In the genomic region with DNA sequence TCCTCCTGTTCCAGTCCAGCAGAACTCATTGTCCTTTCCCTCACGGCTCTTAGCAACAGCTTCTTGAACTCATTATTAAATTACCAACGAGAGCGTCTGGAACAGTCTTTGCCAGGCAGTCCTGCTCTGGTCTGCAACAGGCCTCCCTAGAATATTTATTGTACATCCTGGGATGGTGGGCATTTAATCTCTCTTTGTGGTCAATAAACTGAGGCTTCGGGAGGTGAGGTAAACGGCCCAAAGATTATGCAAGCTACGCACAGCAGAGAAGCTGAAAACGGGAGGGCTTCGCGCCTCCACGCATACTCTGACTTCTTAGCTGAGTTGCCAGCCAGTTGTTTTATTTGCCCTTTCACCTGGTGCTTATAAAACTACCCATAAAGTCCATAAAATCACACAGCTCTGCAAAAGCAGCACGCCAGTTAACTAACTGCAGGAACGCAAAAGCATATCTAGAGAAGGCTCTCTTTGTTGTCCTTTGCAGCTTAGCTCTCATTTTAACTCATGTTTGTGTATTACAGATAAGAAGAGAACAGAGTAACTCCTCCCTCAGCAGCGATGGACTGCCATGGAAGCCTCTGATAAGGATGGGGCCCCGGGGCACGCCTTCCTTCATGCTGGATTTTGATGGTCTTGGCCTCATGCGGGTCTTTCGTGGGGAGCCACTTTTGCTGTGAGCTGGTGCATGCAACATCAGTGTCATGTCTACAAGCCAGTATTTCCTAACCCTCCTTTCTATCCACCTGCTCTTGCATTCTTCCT, we compare ENCODE assay signal across 14 mouse cellular contexts. TPM values are rescaled to one million over a fixed set of nuclear protein-coding genes. Genes with fewer than 3 reads are reported as not detected.
DNase-seq lines count a peak whose midpoint lies in the region; ATAC-seq and TF ChIP-seq lines count a peak whose summit lies in the region.
"Had no signal": no experiment of that assay in that cellular context is flagged by ENCODE, and none has a peak within 500 bp of the region (broad histone marks: within the 10 kb centered on the region; RNA-seq: fewer than 3 reads in every experiment).

No protein-coding gene starts in this region.

- no peak for TF ChIP-seq POLR2A in bone marrow, adult 2 months (IDR thresholded peaks at IDR 0.05; ENCODE audit: borderline replicate concordance, control insufficient read depth, low read depth, low read length)

- H3K27me3 ChIP-seq in heart, embryonic 13.5 days (replicated peaks): no peaks in the 10 kb centered on the region
- no peaks in the 10 kb centered on the region for H3K27me3 ChIP-seq in intestine, embryonic 16.5 days (replicated peaks; ENCODE audit: control insufficient read depth, insufficient read depth, low read length)
- H3K27me3 ChIP-seq in liver, embryonic 16.5 days (ENCODE audit: control insufficient read depth, insufficient read depth, low read depth, low read length): no peaks in the 10 kb centered on the region
- H3K27me3 ChIP-seq: hindbrain, embryonic 15.5 days had no signal

- 42% methylated on average over 17 of the region's 17 CpGs for WGBS in heart, embryonic 13.5 days
- WGBS in bone marrow, adult 2 months: 46% methylated on average over 17 of the region's 17 CpGs
- 43% methylated on average over 17 of the region's 17 CpGs for WGBS in intestine, embryonic 16.5 days
- 11% methylated on average over 17 of the region's 17 CpGs for WGBS in liver, embryonic 16.5 days (ENCODE audit: insufficient replicate concordance)

- H3K27ac ChIP-seq in heart, embryonic 13.5 days (replicated peaks): peak overlapping the region; percentile 61
- H3K27ac ChIP-seq in bone marrow, adult 2 months (ENCODE audit: control insufficient read depth, insufficient read depth, low read depth, low read length, poor library complexity): peak overlapping the region; percentile 47
- no peak overlapping the region for H3K27ac ChIP-seq in intestine, embryonic 16.5 days (ENCODE audit: low read length)
- H3K27ac ChIP-seq in liver, embryonic 16.5 days (ENCODE audit: low read length): peak overlapping the region; percentile 91
- H3K27ac ChIP-seq: hindbrain, embryonic 15.5 days had no signal

- H3K9ac ChIP-seq in heart, embryonic 13.5 days: peak overlapping the region; percentile 30; the same call in 1 of the 2 replicates
- no peak overlapping the region for H3K9ac ChIP-seq in intestine, embryonic 16.5 days (ENCODE audit: low read depth, low read length)
- peak overlapping the region; percentile 53 for H3K9ac ChIP-seq in liver, embryonic 16.5 days (ENCODE audit: low read depth, low read length)
- H3K9ac ChIP-seq: hindbrain, embryonic 15.5 days had no signal

- H3K9me3 ChIP-seq in heart, embryonic 13.5 days: no peaks in the 10 kb centered on the region
- no peaks in the 10 kb centered on the region for H3K9me3 ChIP-seq in intestine, embryonic 16.5 days (ENCODE audit: control insufficient read depth, low read length)
- no peaks in the 10 kb centered on the region for H3K9me3 ChIP-seq in liver, embryonic 16.5 days (replicated peaks; ENCODE audit: control insufficient read depth, low read length)
- H3K9me3 ChIP-seq: hindbrain, embryonic 15.5 days had no signal

- H3K4me3 ChIP-seq in heart, embryonic 13.5 days: no peak overlapping the region
- H3K4me3 ChIP-seq in bone marrow, adult 2 months (replicated peaks; ENCODE audit: control insufficient read depth, low read depth, low read length): no peak overlapping the region
- no peak overlapping the region for H3K4me3 ChIP-seq in intestine, embryonic 16.5 days (ENCODE audit: low read length)
- H3K4me3 ChIP-seq in liver, embryonic 16.5 days (ENCODE audit: low read depth, low read length): peak overlapping the region; percentile 29
- H3K4me3 ChIP-seq: hindbrain, embryonic 15.5 days had no signal

- DNase-seq in heart, adult 11 months: no peak
- DNase-seq in layer of hippocampus, postnatal 25 days (ENCODE audit: extremely low spot score in 1 of 2, low spot score in 1 of 2): no peak
- no peak for DNase-seq in urinary bladder, postnatal 25 days (ENCODE audit: low spot score)
- DNase-seq in gastrocnemius, adult 8-10 months (ENCODE audit: low spot score in 2 of 2): no peak
- DNase-seq: adrenal gland, postnatal 10 days; cerebellum, adult 18-20 months; kidney, postnatal 25 days; lung, postnatal 4 days had no signal

- no peaks in the 10 kb centered on the region for H3K36me3 ChIP-seq in heart, embryonic 13.5 days
- no peaks in the 10 kb centered on the region for H3K36me3 ChIP-seq in intestine, embryonic 16.5 days (ENCODE audit: control insufficient read depth, insufficient read depth, low read length)
- no peaks in the 10 kb centered on the region for H3K36me3 ChIP-seq in liver, embryonic 16.5 days (ENCODE audit: control insufficient read depth, insufficient read depth)
- H3K36me3 ChIP-seq: hindbrain, embryonic 15.5 days had no signal

- H3K4me2 ChIP-seq in heart, embryonic 13.5 days: peak overlapping the region; percentile 32
- no peak overlapping the region for H3K4me2 ChIP-seq in intestine, embryonic 16.5 days (ENCODE audit: low read depth, low read length)
- H3K4me2 ChIP-seq in liver, embryonic 16.5 days (ENCODE audit: low read depth, low read length): peak overlapping the region; percentile 63
- H3K4me2 ChIP-seq: hindbrain, embryonic 15.5 days had no signal

- peak; percentile 64 for ATAC-seq in heart, embryonic 13.5 days (ENCODE audit: extremely low read depth, insufficient number of reproducible peaks, low FRiP score, low TSS enrichment)
- peak; percentile 80 for ATAC-seq in intestine, embryonic 16.5 days
- ATAC-seq in liver, embryonic 16.5 days (ENCODE audit: low read depth): peak; percentile 95

- H3K4me1 ChIP-seq in heart, embryonic 13.5 days: peaks cover 43% of the 10 kb centered on the region
- no peaks in the 10 kb centered on the region; the same call in 1 of the 2 replicates for H3K4me1 ChIP-seq in bone marrow, adult 2 months (ENCODE audit: control insufficient read depth, insufficient read depth, low read length)
- H3K4me1 ChIP-seq in intestine, embryonic 16.5 days (ENCODE audit: control insufficient read depth, insufficient read depth, low read length): 0 out of 2 replicates have a peak, but pooled peaks cover 3% of the 10 kb centered on the region
- peaks cover 70% of the 10 kb centered on the region for H3K4me1 ChIP-seq in liver, embryonic 16.5 days (ENCODE audit: control insufficient read depth, low read depth, low read length)
- H3K4me1 ChIP-seq: hindbrain, embryonic 15.5 days had no signal

- TF ChIP-seq CTCF in bone marrow, adult 2 months (IDR thresholded peaks at IDR 0.05; ENCODE audit: control insufficient read depth, insufficient read depth, low read length): no peak

RNA-seq across cellular contexts. Expression of gene Glrp1, which starts 18.1 kb away (rescaled TPM):
- 0.19 and 0.24 TPM in 2 replicates for polyA plus RNA-seq in heart, embryonic 13.5 days (2015; fragmentation: Nextera tagmentation; extraction: Ambion mirVana)
- polyA plus RNA-seq in bone marrow, adult 2 months (2011; ENCODE audit: insufficient read depth, insufficient read length, low replicate concordance, missing spikeins): 0.50 and 2.6 TPM in 2 replicates
- not detected in 2 replicates for polyA plus RNA-seq in intestine, embryonic 16.5 days (2015; fragmentation: Nextera tagmentation; extraction: Ambion mirVana)
- polyA plus RNA-seq in liver, embryonic 16.5 days (2015; fragmentation: Nextera tagmentation; extraction: Ambion mirVana): 0.05 and 0.11 TPM in 2 replicates
- not detected for total RNA-seq in layer of hippocampus, postnatal 25 days (2021)
- not detected for total RNA-seq in gastrocnemius, adult 8-10 months (2022)
- total RNA-seq: adrenal gland, postnatal 10 days; left cerebral cortex, postnatal 25 days had no signal
- polyA plus RNA-seq: hindbrain, embryonic 15.5 days had no signal
